Mouse (Mus musculus) MEL (cell line): ENCODE results near the gene Eif2s2. TPM values are rescaled to one million over a fixed set of nuclear protein-coding genes. Genes with fewer than 3 reads are reported as not detected.

Source experiments
- DNase-seq: peaks from one replicate; pipeline ENCODE4 v3.0.0; 2011; ENCODE audit warnings: low read depth, low spot score
- H3K27ac ChIP-seq: 2 replicates; pipeline ENCODE4 v1.5.1; 2012; ENCODE audit warnings: low read depth, mild to moderate bottlenecking, control low read depth, low read length, moderate library complexity; ENCODE audit not compliant: control insufficient read depth
- H3K27me3 ChIP-seq, 2 experiments: fragments of 150-350 bp in 1 of 2; sonication (generic) in 1 of 2; 2 replicates each; pipeline ENCODE4 v1.6.1; 2012; ENCODE audit warnings: low read length in 2 of 2, mild to moderate bottlenecking in 2 of 2, improper control_type of control experiment in 1 of 2, moderate library complexity in 1 of 2; ENCODE audit not compliant: insufficient read depth in 2 of 2, control insufficient read depth in 1 of 2
- H3K36me3 ChIP-seq, 2 experiments: 2 replicates each; pipeline ENCODE4 v1.6.1; 2012 to 2014; ENCODE audit warnings: low read length in 2 of 2, improper control_type of control experiment in 1 of 2, inconsistent platforms in 1 of 2, mild to moderate bottlenecking in 1 of 2; ENCODE audit not compliant: insufficient read depth in 2 of 2, control insufficient read depth in 1 of 2
- H3K4me1 ChIP-seq, 2 experiments: fragments of 150-350 bp in 1 of 2; sonication (generic) in 1 of 2; 2 replicates each; pipeline ENCODE4 v1.6.1; 2012; ENCODE audit warnings: low read length in 2 of 2, improper control_type of control experiment in 1 of 2, mild to moderate bottlenecking in 1 of 2; ENCODE audit not compliant: insufficient read depth in 2 of 2, control insufficient read depth in 1 of 2
- H3K4me3 ChIP-seq, 2 experiments: fragments of 150-350 bp in 1 of 2; sonication (generic) in 1 of 2; 2 replicates each; pipeline ENCODE4 v1.5.1; 2012; ENCODE audit warnings: low read depth in 2 of 2, low read length in 2 of 2, mild to moderate bottlenecking in 2 of 2, moderate library complexity in 2 of 2, control low read depth in 1 of 2, improper control_type of control experiment in 1 of 2; ENCODE audit not compliant: control insufficient read depth in 1 of 2, insufficient read depth in 1 of 2
- H3K79me2 ChIP-seq: 2 replicates; pipeline ENCODE4 v1.6.1; 2012; ENCODE audit warnings: mild to moderate bottlenecking, low read length, moderate library complexity; ENCODE audit not compliant: control insufficient read depth, poor library complexity, insufficient read depth
- H3K9ac ChIP-seq: 2 replicates; pipeline ENCODE4 v1.6.1; 2012; ENCODE audit warnings: low read depth, mild to moderate bottlenecking, control low read depth, low read length, moderate library complexity; ENCODE audit not compliant: control insufficient read depth, poor library complexity, severe bottlenecking
- H3K9me3 ChIP-seq: fragments of 150-350 bp; sonication (generic); replicated peaks from 2 replicates; pipeline ENCODE4 v1.6.1; 2012; ENCODE audit warnings: mild to moderate bottlenecking, low read length, improper control_type of control experiment, moderate library complexity; ENCODE audit not compliant: insufficient read depth
- BHLHE40 ChIP-seq: IDR thresholded peaks from 2 replicates; pipeline ENCODE4 v1.6.1; 2012; ENCODE audit warnings: low read depth, mild to moderate bottlenecking, inconsistent platforms, low read length, improper control_type of control experiment, borderline replicate concordance
- CHD1 ChIP-seq: IDR thresholded peaks from 2 replicates; pipeline ENCODE4 v1.6.1; 2012; ENCODE audit warnings: low read depth, mild to moderate bottlenecking, inconsistent platforms, low read length, improper control_type of control experiment
- CHD2 ChIP-seq: IDR thresholded peaks from 2 replicates; pipeline ENCODE4 v1.6.1; 2011; ENCODE audit warnings: low read length, improper control_type of control experiment
- CTCF ChIP-seq, 3 experiments: IDR thresholded peaks in 2 of 3; conservative IDR thresholded peaks in 1 of 3; 2 replicates each; pipeline ENCODE4 v1.5.1; 2011 to 2012; ENCODE audit warnings: low read length in 3 of 3, low read depth in 2 of 3, mild to moderate bottlenecking in 2 of 3, improper control_type of control experiment in 1 of 3, inconsistent platforms in 1 of 3, mixed read lengths in 1 of 3, moderate library complexity in 1 of 3; ENCODE audit not compliant: control insufficient read depth in 1 of 3, insufficient read depth in 1 of 3, poor library complexity in 1 of 3, severe bottlenecking in 1 of 3
- EP300 ChIP-seq, 2 experiments: IDR thresholded peaks; 2 replicates each; pipeline ENCODE4 v1.6.1; 2011; ENCODE audit warnings: improper control_type of control experiment in 2 of 2, low read length in 2 of 2, low read depth in 1 of 2, mild to moderate bottlenecking in 1 of 2
- ETS1 ChIP-seq: IDR thresholded peaks from 2 replicates; pipeline ENCODE4 v1.6.1; 2012; ENCODE audit warnings: low read depth, mild to moderate bottlenecking, inconsistent platforms, low read length, improper control_type of control experiment, moderate library complexity
- GABPA ChIP-seq: IDR thresholded peaks from 2 replicates; pipeline ENCODE4 v1.6.1; 2012; ENCODE audit warnings: low read depth, mild to moderate bottlenecking, inconsistent platforms, low read length, improper control_type of control experiment, moderate library complexity
- GATA1 ChIP-seq: IDR thresholded peaks from 2 replicates; pipeline ENCODE4 v1.6.1; 2011; ENCODE audit warnings: low read depth, low read length, improper control_type of control experiment
- HCFC1 ChIP-seq: IDR thresholded peaks from 2 replicates; pipeline ENCODE4 v1.6.1; 2012; ENCODE audit warnings: low read depth, mild to moderate bottlenecking, inconsistent platforms, low read length, improper control_type of control experiment, moderate library complexity
- JUND ChIP-seq: IDR thresholded peaks from 2 replicates; pipeline ENCODE4 v1.6.1; 2011; ENCODE audit warnings: low read depth, mild to moderate bottlenecking, improper control_type of control experiment, low read length
- KAT2A ChIP-seq: conservative IDR thresholded peaks from 2 replicates; pipeline ENCODE4 v1.6.1; 2012; ENCODE audit warnings: low read depth, low read length, improper control_type of control experiment, inconsistent platforms
- MAFK ChIP-seq: IDR thresholded peaks from 2 replicates; pipeline ENCODE4 v1.6.1; 2011; ENCODE audit warnings: low read depth, mild to moderate bottlenecking, low read length, improper control_type of control experiment, borderline replicate concordance
- MAZ ChIP-seq: IDR thresholded peaks from 2 replicates; pipeline ENCODE4 v1.6.1; 2012; ENCODE audit warnings: low read depth, mild to moderate bottlenecking, inconsistent platforms, low read length, improper control_type of control experiment
- MYB ChIP-seq: IDR thresholded peaks from 2 replicates; pipeline ENCODE4 v1.6.1; 2011; ENCODE audit warnings: mild to moderate bottlenecking, low read depth, low read length, improper control_type of control experiment
- MYC ChIP-seq: IDR thresholded peaks from 2 replicates; pipeline ENCODE4 v1.6.1; 2011; ENCODE audit warnings: low read depth, mild to moderate bottlenecking, low read length, improper control_type of control experiment, moderate library complexity
- NRF1 ChIP-seq: IDR thresholded peaks from 2 replicates; pipeline ENCODE4 v1.6.1; 2014; ENCODE audit warnings: low read depth, mild to moderate bottlenecking, inconsistent platforms, low read length, improper control_type of control experiment, moderate library complexity; ENCODE audit not compliant: poor library complexity, insufficient read depth, severe bottlenecking
- POLR2A ChIP-seq, 2 experiments: IDR thresholded peaks; 2 replicates each; pipeline ENCODE4 v1.6.1; 2011 to 2012; ENCODE audit warnings: low read length in 2 of 2, mild to moderate bottlenecking in 2 of 2, control low read depth in 1 of 2, improper control_type of control experiment in 1 of 2, low read depth in 1 of 2, moderate library complexity in 1 of 2; ENCODE audit not compliant: control insufficient read depth in 1 of 2, insufficient read depth in 1 of 2, poor library complexity in 1 of 2
- POLR2AphosphoS2 ChIP-seq: IDR thresholded peaks from 2 replicates; pipeline ENCODE4 v1.6.1; 2011; ENCODE audit warnings: low read length, improper control_type of control experiment
- RAD21 ChIP-seq: IDR thresholded peaks from 2 replicates; pipeline ENCODE4 v1.6.1; 2011; ENCODE audit warnings: mild to moderate bottlenecking, low read depth, low read length, improper control_type of control experiment
- RCOR1 ChIP-seq: IDR thresholded peaks from 2 replicates; pipeline ENCODE4 v1.6.1; 2012; ENCODE audit warnings: low read depth, mild to moderate bottlenecking, inconsistent platforms, low read length, improper control_type of control experiment
- TCF12 ChIP-seq: IDR thresholded peaks from 2 replicates; pipeline ENCODE4 v1.6.1; 2014; ENCODE audit warnings: low read depth, mild to moderate bottlenecking, inconsistent platforms, low read length, improper control_type of control experiment, moderate library complexity
- UBTF ChIP-seq: IDR thresholded peaks from 2 replicates; pipeline ENCODE4 v1.6.1; 2012; ENCODE audit warnings: low read depth, mild to moderate bottlenecking, inconsistent platforms, low read length, improper control_type of control experiment, moderate library complexity, borderline replicate concordance; ENCODE audit not compliant: insufficient read depth
- USF1 ChIP-seq: IDR thresholded peaks from 2 replicates; pipeline ENCODE4 v1.6.1; 2014; ENCODE audit warnings: low read depth, mild to moderate bottlenecking, inconsistent platforms, low read length, improper control_type of control experiment, moderate library complexity
- ZMIZ1 ChIP-seq: IDR thresholded peaks from 2 replicates; pipeline ENCODE4 v1.6.1; 2012; ENCODE audit warnings: low read depth, mild to moderate bottlenecking, inconsistent platforms, low read length, improper control_type of control experiment, moderate library complexity
- ZNF384 ChIP-seq: IDR thresholded peaks from 2 replicates; pipeline ENCODE4 v1.6.1; 2012; ENCODE audit warnings: low read depth, mild to moderate bottlenecking, inconsistent platforms, low read length, improper control_type of control experiment
- polyA plus RNA-seq, 2 experiments: library from polyadenylated mRNA; stranded (reverse) in 1 of 2; unstranded in 1 of 2; fragments of >175 nt in 1 of 2; fragments of >200 nt in 1 of 2; gene quantifications; 2 replicates each; pipeline versions ENCODE4 v1.2.1 to v1.2.4; 2012; ENCODE audit warnings: low replicate concordance in 2 of 2, low read depth in 1 of 2; ENCODE audit not compliant: insufficient read length in 2 of 2, insufficient read depth in 1 of 2, missing spikeins in 1 of 2
- total RNA-seq: library from RNA; depleted of rRNA; stranded (reverse); fragments of 300-350 nt; gene quantifications from 2 replicates; pipeline ENCODE4 v1.2.3, GENCODE M21; 2012

Eif2s2 gene
- total and polyA plus RNA-seq, 3 experiments = 105 to 274 (median 172) TPM

DNA sequence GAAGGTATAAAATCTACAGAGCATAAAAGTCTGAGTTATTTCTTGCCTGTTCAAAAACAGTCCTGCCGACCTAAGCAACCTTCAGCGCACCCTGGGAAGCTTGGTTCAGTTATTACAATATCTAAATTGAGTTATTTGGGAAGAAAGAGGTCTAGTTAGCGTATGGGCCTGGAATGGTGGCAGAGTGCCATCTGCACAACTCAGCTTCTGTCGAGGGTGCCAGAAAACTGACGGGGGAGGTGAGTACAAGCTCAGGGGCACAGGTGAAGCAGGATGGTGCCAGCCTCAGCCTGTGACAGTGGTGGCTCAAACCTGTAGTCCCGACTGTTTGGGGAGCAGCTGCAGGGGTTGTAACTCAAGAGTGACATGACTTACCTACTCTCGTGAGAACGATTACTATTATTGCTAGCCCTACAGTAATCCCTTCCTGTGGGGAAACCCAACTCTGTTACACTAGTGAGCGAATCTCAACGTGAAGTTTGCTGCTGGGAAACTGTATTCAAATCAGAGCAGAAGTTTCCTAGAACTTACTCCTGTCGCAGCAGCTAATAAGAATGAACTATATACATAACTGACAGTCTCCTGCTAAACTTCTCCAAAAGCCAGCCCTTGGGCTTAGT lies 43.9 kb upstream of the Eif2s2 start:
- Histone ChIP-seq H3K27me3 (peaks cover 4 to 14% of the 10 kb centered on the region in 2 experiments), H3K27ac (no peak overlapping the region)

GRCm38 (mm10) chr2:154936106-154936505 lies 43.4 kb upstream of the Eif2s2 start:
- H3K9ac ChIP-seq = no peak overlapping the region
- H3K36me3 ChIP-seq = no peaks in the 10 kb centered on the region
- H3K27me3 ChIP-seq = peaks cover 4 to 18% of the 10 kb centered on the region in 2 experiments
- no peaks in the 10 kb centered on the region for H3K4me1 ChIP-seq
- TF ChIP-seq ETS1 (no peak), ZNF384 (no peak), CHD1 (no peak), KAT2A (no peak), RAD21 (no peak), ZMIZ1 (no peak), CHD2 (no peak), MAZ (no peak), POLR2AphosphoS2 (no peak), GATA1 (no peak), EP300 (IDR thresholded peaks at IDR 0.05; ENCODE audit: low read depth in 1 of 2, low read length in 2 of 2) (no peak), JUND (no peak), GABPA (no peak), HCFC1 (no peak), USF1 (no peak), RCOR1 (no peak)
- H3K79me2 ChIP-seq = no peaks in the 10 kb centered on the region
- H3K9me3 ChIP-seq = no peaks in the 10 kb centered on the region
- no peak for DNase-seq
- no peak overlapping the region for H3K4me3 ChIP-seq
- H3K27ac ChIP-seq = no peak overlapping the region

More for the DNA sequence above, 43.9 kb upstream of the Eif2s2 start:
- H3K79me2 ChIP-seq = no peaks in the 10 kb centered on the region
- no peak overlapping the region for H3K4me3 ChIP-seq
- H3K36me3 ChIP-seq = no peaks in the 10 kb centered on the region
- H3K4me1 ChIP-seq = no peaks in the 10 kb centered on the region
- H3K9ac ChIP-seq = no peak overlapping the region
- no peaks in the 10 kb centered on the region for H3K9me3 ChIP-seq
- TF ChIP-seq USF1 (no peak), MYB (no peak), NRF1 (no peak), RAD21 (no peak), POLR2A (IDR thresholded peaks at IDR 0.05; ENCODE audit: control insufficient read depth in 1 of 2, insufficient read depth in 1 of 2, low read depth in 1 of 2, low read length in 2 of 2, poor library complexity in 1 of 2) (no peak), BHLHE40 (no peak), CTCF (IDR thresholded peaks at IDR 0.05 in 2 of 3, conservative IDR thresholded peaks at IDR 0.05 in 1 of 3; ENCODE audit: control insufficient read depth in 1 of 3, insufficient read depth in 1 of 3, low read depth in 2 of 3, low read length in 3 of 3, poor library complexity in 1 of 3, severe bottlenecking in 1 of 3) (no peak), ZMIZ1 (no peak), CHD1 (no peak), MYC (no peak), UBTF (no peak), HCFC1 (no peak), MAFK (no peak), TCF12 (no peak)
- DNase-seq = no peak
